Mouse (Mus musculus): ENCODE results near the gene Rnft2. TPM values are rescaled to one million over a fixed set of nuclear protein-coding genes. Genes with fewer than 3 reads are reported as not detected.

Gene Rnft2
- polyA plus RNA-seq (2015; fragmentation: Nextera tagmentation; extraction: Ambion mirVana) = 1.3 and 2.6 TPM in 2 replicates

GRCm38 (mm10) chr5:118244606-118245443 is at the start of gene Rnft2, which contains the start of gene 2410131K14Rik:
Gene Rnft2, minus strand, starts transcription at chr5:118245116.
Gene 2410131K14Rik, plus strand, starts transcription at chr5:118245227.
- no peaks in the 10 kb centered on the region for H3K9me3 ChIP-seq (replicated peaks; ENCODE audit: control insufficient read depth, low read length)
- H3K4me3 ChIP-seq (replicated peaks; ENCODE audit: low read length) = peak within 1 kb of the TSS; percentile 83
- WGBS = under 1% methylated on average over 68 of the region's 68 CpGs
- H3K27ac ChIP-seq (ENCODE audit: low read length) = peak within 1 kb of the TSS; percentile 73
- H3K36me3 ChIP-seq (ENCODE audit: control insufficient read depth, insufficient read depth, low read length) = no peaks in the 10 kb centered on the region
- H3K4me1 ChIP-seq (ENCODE audit: control insufficient read depth, insufficient read depth, low read length) = no peaks in the 10 kb centered on the region
- H3K4me2 ChIP-seq (ENCODE audit: low read depth, low read length) = peak within 1 kb of the TSS; percentile 78
- H3K9ac ChIP-seq (ENCODE audit: low read length) = peak within 1 kb of the TSS; percentile 86
- no peaks in the 10 kb centered on the region for H3K27me3 ChIP-seq (ENCODE audit: control insufficient read depth, insufficient read depth, low read length)
- ATAC-seq (ENCODE audit: insufficient read depth, low FRiP score) = peak; percentile 100

GRCm38 (mm10) chr5:118294086-118294864 is 49.4 kb upstream of the Rnft2 start:
- ATAC-seq (ENCODE audit: insufficient read depth, low FRiP score) = peak; percentile 83
- no peaks in the 10 kb centered on the region for H3K36me3 ChIP-seq (ENCODE audit: control insufficient read depth, insufficient read depth, low read length)
- no peaks in the 10 kb centered on the region for H3K9me3 ChIP-seq (replicated peaks; ENCODE audit: control insufficient read depth, low read length)
- peak overlapping the region; percentile 37 for H3K4me3 ChIP-seq (replicated peaks; ENCODE audit: low read length)
- no peaks in the 10 kb centered on the region for H3K27me3 ChIP-seq (ENCODE audit: control insufficient read depth, insufficient read depth, low read length)
- peak overlapping the region; percentile 52 for H3K4me2 ChIP-seq (ENCODE audit: low read depth, low read length)
- H3K27ac ChIP-seq (ENCODE audit: low read length) = peak overlapping the region; percentile 89
- peak overlapping the region; percentile 60 for H3K9ac ChIP-seq (ENCODE audit: low read length)
- peaks cover 26% of the 10 kb centered on the region for H3K4me1 ChIP-seq (ENCODE audit: control insufficient read depth, insufficient read depth, low read length)
- WGBS = 17% methylated on average over 23 of the region's 23 CpGs

GRCm38 (mm10) chr5:118292476-118292875 is 47.6 kb upstream of the Rnft2 start:
- Histone ChIP-seq H3K36me3 (ENCODE audit: control insufficient read depth, insufficient read depth, low read length) (no peaks in the 10 kb centered on the region), H3K4me1 (ENCODE audit: control insufficient read depth, insufficient read depth, low read length) (peaks cover 25% of the 10 kb centered on the region), H3K9me3 (replicated peaks; ENCODE audit: control insufficient read depth, low read length) (no peaks in the 10 kb centered on the region), H3K4me2 (ENCODE audit: low read depth, low read length) (no peak overlapping the region), H3K27ac (ENCODE audit: low read length) (no peak overlapping the region), H3K4me3 (replicated peaks; ENCODE audit: low read length) (no peak overlapping the region), H3K27me3 (ENCODE audit: control insufficient read depth, insufficient read depth, low read length) (no peaks in the 10 kb centered on the region), H3K9ac (ENCODE audit: low read length) (no peak overlapping the region)
- WGBS = 45% methylated on average over 4 of the region's 4 CpGs
- no peak for ATAC-seq (ENCODE audit: insufficient read depth, low FRiP score)

- no peak overlapping the region for H3K4me2 ChIP-seq (ENCODE audit: low read depth, low read length)
- H3K36me3 ChIP-seq (ENCODE audit: control insufficient read depth, insufficient read depth, low read length) = no peaks in the 10 kb centered on the region
- no peak for ATAC-seq (ENCODE audit: insufficient read depth, low FRiP score)
- H3K27me3 ChIP-seq (ENCODE audit: control insufficient read depth, insufficient read depth, low read length) = no peaks in the 10 kb centered on the region
- H3K9me3 ChIP-seq (replicated peaks; ENCODE audit: control insufficient read depth, low read length) = no peaks in the 10 kb centered on the region
- peaks cover 16% of the 10 kb centered on the region for H3K4me1 ChIP-seq (ENCODE audit: control insufficient read depth, insufficient read depth, low read length)
- H3K27ac ChIP-seq (ENCODE audit: low read length) = no peak overlapping the region
- 89% methylated on average over 4 of the region's 4 CpGs for WGBS
- no peak overlapping the region for H3K4me3 ChIP-seq (replicated peaks; ENCODE audit: low read length)
- H3K9ac ChIP-seq (ENCODE audit: low read length) = no peak overlapping the region
These were observed 46.5 kb upstream of the Rnft2 start for GRCm38 (mm10) chr5:118291453-118291852.

- Histone ChIP-seq H3K4me1 (ENCODE audit: control insufficient read depth, insufficient read depth, low read length) (0 out of 2 replicates have a peak, but pooled peaks cover 1% of the 10 kb centered on the region), H3K27ac (ENCODE audit: low read length) (no peak overlapping the region), H3K27me3 (ENCODE audit: control insufficient read depth, insufficient read depth, low read length) (no peaks in the 10 kb centered on the region), H3K9me3 (replicated peaks; ENCODE audit: control insufficient read depth, low read length) (no peaks in the 10 kb centered on the region; the same call in 1 of the 2 replicates), H3K4me3 (replicated peaks; ENCODE audit: low read length) (no peak overlapping the region), H3K36me3 (ENCODE audit: control insufficient read depth, insufficient read depth, low read length) (no peaks in the 10 kb centered on the region), H3K4me2 (ENCODE audit: low read depth, low read length) (no peak overlapping the region), H3K9ac (ENCODE audit: low read length) (no peak overlapping the region)
- WGBS = 80% methylated on average over 18 of the region's 18 CpGs
- 0 out of 2 replicates have a peak, but pooled peaks have one; percentile 14 for ATAC-seq (ENCODE audit: insufficient read depth, low FRiP score)
These were observed 33.0 kb upstream of the Rnft2 start for GRCm38 (mm10) chr5:118277741-118278495.

- Histone ChIP-seq H3K4me2 (ENCODE audit: low read depth, low read length) (no peak overlapping the region), H3K9me3 (replicated peaks; ENCODE audit: control insufficient read depth, low read length) (no peaks in the 10 kb centered on the region; the same call in 1 of the 2 replicates), H3K4me1 (ENCODE audit: control insufficient read depth, insufficient read depth, low read length) (0 out of 2 replicates have a peak, but pooled peaks cover 4% of the 10 kb centered on the region), H3K9ac (ENCODE audit: low read length) (no peak overlapping the region), H3K36me3 (ENCODE audit: control insufficient read depth, insufficient read depth, low read length) (no peaks in the 10 kb centered on the region), H3K4me3 (replicated peaks; ENCODE audit: low read length) (no peak overlapping the region), H3K27me3 (ENCODE audit: control insufficient read depth, insufficient read depth, low read length) (0 out of 2 replicates have a peak, but pooled peaks cover 3% of the 10 kb centered on the region), H3K27ac (ENCODE audit: low read length) (no peak overlapping the region)
- 32% methylated on average over 8 of the region's 8 CpGs for WGBS
- ATAC-seq (ENCODE audit: insufficient read depth, low FRiP score) = no peak
These were observed 31.8 kb upstream of the Rnft2 start for GRCm38 (mm10) chr5:118276711-118277110.

- Histone ChIP-seq H3K27ac (ENCODE audit: low read length) (no peak overlapping the region), H3K27me3 (ENCODE audit: control insufficient read depth, insufficient read depth, low read length) (peaks cover 4% of the 10 kb centered on the region; the same call in 1 of the 2 replicates), H3K4me1 (ENCODE audit: control insufficient read depth, insufficient read depth, low read length) (0 out of 2 replicates have a peak, but pooled peaks cover 4% of the 10 kb centered on the region), H3K4me3 (replicated peaks; ENCODE audit: low read length) (no peak overlapping the region), H3K9ac (ENCODE audit: low read length) (no peak overlapping the region), H3K4me2 (ENCODE audit: low read depth, low read length) (no peak overlapping the region), H3K36me3 (ENCODE audit: control insufficient read depth, insufficient read depth, low read length) (no peaks in the 10 kb centered on the region), H3K9me3 (replicated peaks; ENCODE audit: control insufficient read depth, low read length) (no peaks in the 10 kb centered on the region)
- 58% methylated on average over 7 of the region's 7 CpGs for WGBS
- no peak for ATAC-seq (ENCODE audit: insufficient read depth, low FRiP score)
These were observed 31.4 kb upstream of the Rnft2 start for GRCm38 (mm10) chr5:118276281-118276680.

- WGBS = 34% methylated on average over 9 of the region's 9 CpGs
- no peak for ATAC-seq (ENCODE audit: insufficient read depth, low FRiP score)
- Histone ChIP-seq H3K4me2 (ENCODE audit: low read depth, low read length) (no peak overlapping the region), H3K9ac (ENCODE audit: low read length) (no peak overlapping the region), H3K4me3 (replicated peaks; ENCODE audit: low read length) (no peak overlapping the region), H3K27me3 (ENCODE audit: control insufficient read depth, insufficient read depth, low read length) (peaks cover 8% of the 10 kb centered on the region; the same call in 1 of the 2 replicates), H3K4me1 (ENCODE audit: control insufficient read depth, insufficient read depth, low read length) (0 out of 2 replicates have a peak, but pooled peaks cover 4% of the 10 kb centered on the region), H3K27ac (ENCODE audit: low read length) (no peak overlapping the region), H3K36me3 (ENCODE audit: control insufficient read depth, insufficient read depth, low read length) (no peaks in the 10 kb centered on the region), H3K9me3 (replicated peaks; ENCODE audit: control insufficient read depth, low read length) (no peaks in the 10 kb centered on the region)
These were observed 29.6 kb upstream of the Rnft2 start for GRCm38 (mm10) chr5:118274546-118274945.

All from stomach, embryonic 16.5 days (tissue).